ENCODE assay signal across 29 mouse cellular contexts in the genomic region with DNA sequence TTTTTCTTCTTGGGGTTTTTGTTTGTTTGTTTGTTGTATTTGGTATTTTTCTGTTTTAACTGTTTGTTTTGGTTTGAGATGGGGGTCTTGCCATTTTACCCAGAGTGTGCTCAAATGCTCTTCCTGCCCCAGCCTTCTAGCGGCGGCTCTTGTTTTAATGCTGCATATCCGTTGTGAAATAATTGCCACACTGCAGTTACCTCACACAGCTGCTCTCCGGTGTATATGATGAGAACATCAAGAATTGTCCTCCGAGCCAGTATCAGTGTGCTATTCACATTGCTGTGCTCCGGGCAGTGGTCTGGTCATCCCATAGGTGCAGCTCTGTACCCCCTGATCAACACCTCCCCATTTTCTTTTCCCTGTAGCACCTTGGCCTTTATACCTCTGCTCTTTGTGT. TPM values are rescaled to one million over a fixed set of nuclear protein-coding genes. Genes with fewer than 3 reads are reported as not detected.
DNase-seq lines count a peak whose midpoint lies in the region; ATAC-seq and TF ChIP-seq lines count a peak whose summit lies in the region.
"Had no signal": no experiment of that assay in that cellular context is flagged by ENCODE, and none has a peak within 500 bp of the region (broad histone marks: within the 10 kb centered on the region; RNA-seq: fewer than 3 reads in every experiment).

No protein-coding gene starts in this region.

- H3K4me1 ChIP-seq in liver, postnatal 0 days (ENCODE audit: insufficient read depth), result 0 out of 2 replicates have a peak, but pooled peaks cover 1% of the 10 kb centered on the region
- H3K4me1 ChIP-seq in liver, embryonic 12.5 days, result peaks cover 7% of the 10 kb centered on the region; the same call in 1 of the 2 replicates
- H3K4me1 ChIP-seq in bone marrow, adult 2 months (ENCODE audit: control insufficient read depth, insufficient read depth, low read length), result peaks cover 1% of the 10 kb centered on the region; the same call in 1 of the 2 replicates
- peaks cover 6% of the 10 kb centered on the region for H3K4me1 ChIP-seq in midbrain, embryonic 15.5 days

- H3K4me3 ChIP-seq in liver, postnatal 0 days (ENCODE audit: low read depth, low read length), result no peak overlapping the region
- no peak overlapping the region for H3K4me3 ChIP-seq in liver, embryonic 12.5 days
- H3K4me3 ChIP-seq in bone marrow, adult 2 months (replicated peaks; ENCODE audit: control insufficient read depth, low read depth, low read length), result no peak overlapping the region
- no peak overlapping the region for H3K4me3 ChIP-seq in midbrain, embryonic 15.5 days
- H3K4me3 ChIP-seq: embryonic facial prominence, embryonic 13.5 days; embryonic facial prominence, embryonic 15.5 days; erythroblast, embryonic 14.5 days; forebrain, embryonic 10.5 days; forebrain, embryonic 12.5 days had no signal

- H3K36me3 ChIP-seq in liver, postnatal 0 days (replicated peaks; ENCODE audit: insufficient read depth, low read length), result no peaks in the 10 kb centered on the region
- H3K36me3 ChIP-seq in liver, embryonic 12.5 days, result no peaks in the 10 kb centered on the region
- H3K36me3 ChIP-seq in midbrain, embryonic 15.5 days (replicated peaks), result no peaks in the 10 kb centered on the region
- H3K36me3 ChIP-seq: embryonic facial prominence, embryonic 13.5 days; embryonic facial prominence, embryonic 15.5 days; forebrain, embryonic 10.5 days; forebrain, embryonic 12.5 days; G1E had no signal

- intact Hi-C loops in left cerebral cortex, postnatal 10 days (cut with DNase I), result loop anchor here (5.0 kb wide), 1 partner anchor 44 kb away; no protein-coding TSS in a partner anchor

- no peak for TF ChIP-seq CTCF in liver, postnatal 0 days (IDR thresholded peaks at IDR 0.05; ENCODE audit: low read depth)
- TF ChIP-seq CTCF in bone marrow, adult 2 months (IDR thresholded peaks at IDR 0.05; ENCODE audit: control insufficient read depth, insufficient read depth, low read length), result no peak

- peak; percentile 21 for DNase-seq in liver, postnatal 0 days
- peak; percentile 42 for DNase-seq in 416B (ENCODE audit: low read depth)
- no peak for DNase-seq in left cerebral cortex, postnatal 10 days (ENCODE audit: extremely low spot score in 1 of 2, low spot score in 2 of 2)
- no peak for DNase-seq in adrenal gland, postnatal 36 days
- DNase-seq: adrenal gland, adult 8-10 months; adrenal gland, postnatal 14 days; B cell, adult 2 months; cerebellum, adult 11-12 months; cerebellum, adult 2 months; cerebellum, adult 9-11 months; cerebellum, postnatal 14 days; cerebellum, postnatal 36 days; embryo, embryonic 11 days had no signal

- no peak for ATAC-seq in liver, postnatal 0 days
- no peak for ATAC-seq in liver, embryonic 12.5 days
- ATAC-seq in megakaryocyte, adult 5-6 weeks (ENCODE audit: poor library complexity, severe bottlenecking), result peak; percentile 67
- ATAC-seq in midbrain, embryonic 15.5 days (replicated peaks), result no peak
- ATAC-seq: activated CD4-positive, CD25-positive, alpha-beta regulatory T cell, adult 4 months; CD4-positive, CD25-positive, alpha-beta regulatory T cell, adult 4 months; forebrain, embryonic 14.5 days; forebrain, embryonic 16.5 days; Patski had no signal

- no peak for TF ChIP-seq POLR2A in bone marrow, adult 2 months (IDR thresholded peaks at IDR 0.05; ENCODE audit: borderline replicate concordance, control insufficient read depth, low read depth, low read length)

- H3K27me3 ChIP-seq in liver, postnatal 0 days (ENCODE audit: insufficient read depth, low read length), result no peaks in the 10 kb centered on the region
- peaks cover 8% of the 10 kb centered on the region; the same call in 1 of the 2 replicates for H3K27me3 ChIP-seq in liver, embryonic 12.5 days (replicated peaks)
- no peaks in the 10 kb centered on the region for H3K27me3 ChIP-seq in midbrain, embryonic 15.5 days (replicated peaks)
- H3K27me3 ChIP-seq: CH12.LX; embryonic facial prominence, embryonic 13.5 days; embryonic facial prominence, embryonic 15.5 days; forebrain, embryonic 12.5 days; Patski had no signal

- 76% methylated on average over 6 of the region's 6 CpGs for WGBS in liver, postnatal 0 days (ENCODE audit: insufficient replicate concordance)
- 80% methylated on average over 6 of the region's 6 CpGs for WGBS in liver, embryonic 12.5 days (ENCODE audit: insufficient replicate concordance)
- WGBS in bone marrow, adult 2 months, result 36% methylated on average over 6 of the region's 6 CpGs
- WGBS in midbrain, embryonic 15.5 days, result 96% methylated on average over 6 of the region's 6 CpGs

- H3K27ac ChIP-seq in liver, postnatal 0 days (ENCODE audit: low read depth), result no peak overlapping the region
- H3K27ac ChIP-seq in liver, embryonic 12.5 days, result no peak overlapping the region
- H3K27ac ChIP-seq in bone marrow, adult 2 months (ENCODE audit: control insufficient read depth, insufficient read depth, low read depth, low read length, poor library complexity), result peak overlapping the region; percentile 22; the same call in 1 of the 2 replicates
- H3K27ac ChIP-seq in midbrain, embryonic 15.5 days, result no peak overlapping the region
- H3K27ac ChIP-seq: embryonic facial prominence, embryonic 13.5 days; embryonic facial prominence, embryonic 15.5 days; forebrain, embryonic 10.5 days; forebrain, embryonic 12.5 days had no signal

- H3K4me2 ChIP-seq in liver, postnatal 0 days (ENCODE audit: low read depth, low read length), result no peak overlapping the region
- no peak overlapping the region for H3K4me2 ChIP-seq in liver, embryonic 12.5 days
- no peak overlapping the region for H3K4me2 ChIP-seq in midbrain, embryonic 15.5 days
- H3K4me2 ChIP-seq: embryonic facial prominence, embryonic 13.5 days; embryonic facial prominence, embryonic 15.5 days; forebrain, embryonic 12.5 days had no signal

- H3K9me3 ChIP-seq in liver, postnatal 0 days (ENCODE audit: low read length), result no peaks in the 10 kb centered on the region
- H3K9me3 ChIP-seq in liver, embryonic 12.5 days (replicated peaks), result no peaks in the 10 kb centered on the region
- no peaks in the 10 kb centered on the region for H3K9me3 ChIP-seq in midbrain, embryonic 15.5 days
- H3K9me3 ChIP-seq: embryonic facial prominence, embryonic 13.5 days; embryonic facial prominence, embryonic 15.5 days; forebrain, embryonic 10.5 days; forebrain, embryonic 12.5 days; G1E had no signal

- TF ChIP-seq EP300 in liver, postnatal 0 days (IDR thresholded peaks at IDR 0.05; ENCODE audit: low read depth), result no peak

- H3K9ac ChIP-seq in liver, postnatal 0 days (replicated peaks), result no peak overlapping the region
- H3K9ac ChIP-seq in liver, embryonic 12.5 days, result no peak overlapping the region
- H3K9ac ChIP-seq in midbrain, embryonic 15.5 days, result no peak overlapping the region
- H3K9ac ChIP-seq: embryonic facial prominence, embryonic 13.5 days; embryonic facial prominence, embryonic 15.5 days; forebrain, embryonic 12.5 days had no signal

RNA-seq across cellular contexts. Expression of gene Mrps33, which starts 34.5 kb away (rescaled TPM):
- 90.9 and 100.0 TPM in 2 replicates for polyA plus RNA-seq in liver, postnatal 0 days (2015; fragmentation: Nextera tagmentation; extraction: Ambion mirVana)
- 108 and 110 TPM in 2 replicates for polyA plus RNA-seq in liver, embryonic 12.5 days (2016; fragmentation: Nextera tagmentation; extraction: Ambion mirVana)
- polyA plus RNA-seq in bone marrow, adult 2 months (2011; ENCODE audit: insufficient read depth, insufficient read length, low replicate concordance, missing spikeins), result 56.5 and 71.8 TPM in 2 replicates
- total RNA-seq in megakaryocyte, adult 5-6 weeks (2015), result 77.6 and 93.6 TPM in 2 replicates
- total RNA-seq in megakaryocyte, adult 5-6 weeks (2017), result 26.9 and 47.6 TPM in 2 replicates
- 100 to 1,000 TPM in 1 of 2 experiments, 10 to 100 TPM in 1; 92.6 to 107 TPM for total RNA-seq in left cerebral cortex, postnatal 10 days (2021)
- polyA plus RNA-seq in midbrain, embryonic 15.5 days (2015; fragmentation: Nextera tagmentation; extraction: Ambion mirVana), result 155 and 156 TPM in 2 replicates
- 10 to 100 TPM; 71.1 to 84.6 TPM for total RNA-seq in adrenal gland, postnatal 36 days (2021)

RNA-seq across cellular contexts. Expression of gene Braf, which starts 51.0 kb away (rescaled TPM):
- polyA plus RNA-seq in liver, postnatal 0 days (2015; fragmentation: Nextera tagmentation; extraction: Ambion mirVana), result 2.2 and 2.7 TPM in 2 replicates
- 10.7 and 11.0 TPM in 2 replicates for polyA plus RNA-seq in liver, embryonic 12.5 days (2016; fragmentation: Nextera tagmentation; extraction: Ambion mirVana)
- polyA plus RNA-seq in bone marrow, adult 2 months (2011; ENCODE audit: insufficient read depth, insufficient read length, low replicate concordance, missing spikeins), result 6.7 and 11.6 TPM in 2 replicates
- 33.2 and 49.0 TPM in 2 replicates for total RNA-seq in megakaryocyte, adult 5-6 weeks (2015)
- 18.4 and 26.0 TPM in 2 replicates for total RNA-seq in megakaryocyte, adult 5-6 weeks (2017)
- total RNA-seq in left cerebral cortex, postnatal 10 days (2021), result 10 to 100 TPM; 90.9 to 92.5 TPM
- 23.7 and 26.3 TPM in 2 replicates for polyA plus RNA-seq in midbrain, embryonic 15.5 days (2015; fragmentation: Nextera tagmentation; extraction: Ambion mirVana)
- total RNA-seq in adrenal gland, postnatal 36 days (2021), result 10 to 100 TPM; 40.2 to 41.4 TPM

Comparison
In these comparisons a context has a peak if more than half of its experiments do, and no peak if none do; other contexts are left out.
1. DNase-seq: peak in liver, postnatal 0 days (single experiment) and 416B (single experiment); none in left cerebral cortex, postnatal 10 days (0 of 2) and adrenal gland, postnatal 36 days (0 of 2).